Mouse (Mus musculus): Measurements from ENCODE around the gene Zfp992.
"Not testable (repeated sequence)": the region's sequence is repeated elsewhere in the genome, so short reads cannot be mapped to it uniquely, and the experiment has no call there.

The Zfp992 gene

GRCm38 (mm10) chr4:146448950-146449349 is at the start of gene Zfp992:
Gene Zfp992, plus strand, starts transcription at chr4:146449023.
- in situ Hi-C loops (cut with MboI; ENCODE audit: low sequenced_read_pairs), result not testable (repeated sequence)

- in situ Hi-C loops (cut with MboI; ENCODE audit: low sequenced_read_pairs), result not testable (repeated sequence)
These were observed 19.4 kb upstream of the Zfp992 start for GRCm38 (mm10) chr4:146429467-146429866.

- in situ Hi-C loops (cut with MboI; ENCODE audit: low sequenced_read_pairs), result not testable (repeated sequence)
These were observed 17.9 kb upstream of the Zfp992 start for GRCm38 (mm10) chr4:146430876-146431275.

- in situ Hi-C loops (cut with MboI; ENCODE audit: low sequenced_read_pairs), result not testable (repeated sequence)
These were observed 13.3 kb upstream of the Zfp992 start for GRCm38 (mm10) chr4:146435539-146435938.

GRCm38 (mm10) chr4:146437256-146437655 is 11.6 kb upstream of the Zfp992 start:
- in situ Hi-C loops (cut with MboI; ENCODE audit: low sequenced_read_pairs), result not testable (repeated sequence)

- in situ Hi-C loops (cut with MboI; ENCODE audit: low sequenced_read_pairs), result not testable (repeated sequence)
These were observed 4.5 kb upstream of the Zfp992 start for GRCm38 (mm10) chr4:146444345-146444744.

GRCm38 (mm10) chr4:146445121-146445520 is 3.7 kb upstream of the Zfp992 start:
- in situ Hi-C loops (cut with MboI; ENCODE audit: low sequenced_read_pairs), result not testable (repeated sequence)

GRCm38 (mm10) chr4:146446135-146446534 is 2.7 kb upstream of the Zfp992 start:
- in situ Hi-C loops (cut with MboI; ENCODE audit: low sequenced_read_pairs), result not testable (repeated sequence)

GRCm38 (mm10) chr4:146447016-146447415 is 1.8 kb upstream of the Zfp992 start:
- in situ Hi-C loops (cut with MboI; ENCODE audit: low sequenced_read_pairs), result not testable (repeated sequence)

GRCm38 (mm10) chr4:146449711-146450110 is 888 bp downstream of the Zfp992 start:
- in situ Hi-C loops (cut with MboI; ENCODE audit: low sequenced_read_pairs), result not testable (repeated sequence)

GRCm38 (mm10) chr4:146452576-146452975 is 3.8 kb downstream of the Zfp992 start:
- in situ Hi-C loops (cut with MboI; ENCODE audit: low sequenced_read_pairs), result not testable (repeated sequence)

- in situ Hi-C loops (cut with MboI; ENCODE audit: low sequenced_read_pairs), result not testable (repeated sequence)
These were observed 5.3 kb downstream of the Zfp992 start for GRCm38 (mm10) chr4:146454170-146454569.

GRCm38 (mm10) chr4:146454896-146455295 is 6.1 kb downstream of the Zfp992 start:
- in situ Hi-C loops (cut with MboI; ENCODE audit: low sequenced_read_pairs), result no loop called here

GRCm38 (mm10) chr4:146455321-146455721 is 6.5 kb downstream of the Zfp992 start:
- in situ Hi-C loops (cut with MboI; ENCODE audit: low sequenced_read_pairs), result no loop called here

- in situ Hi-C loops (cut with MboI; ENCODE audit: low sequenced_read_pairs), result no loop called here
These were observed 7.4 kb downstream of the Zfp992 start for GRCm38 (mm10) chr4:146456061-146456726.

- in situ Hi-C loops (cut with MboI; ENCODE audit: low sequenced_read_pairs), result no loop called here
These were observed 8.3 kb downstream of the Zfp992 start for GRCm38 (mm10) chr4:146457126-146457525.

- in situ Hi-C loops (cut with MboI; ENCODE audit: low sequenced_read_pairs), result no loop called here
These were observed 8.9 kb downstream of the Zfp992 start for GRCm38 (mm10) chr4:146457720-146458119.

- in situ Hi-C loops (cut with MboI; ENCODE audit: low sequenced_read_pairs), result not testable (repeated sequence)
These were observed 11.0 kb downstream of the Zfp992 start for GRCm38 (mm10) chr4:146459822-146460221.

GRCm38 (mm10) chr4:146460685-146461084 is 11.9 kb downstream of the Zfp992 start:
- in situ Hi-C loops (cut with MboI; ENCODE audit: low sequenced_read_pairs), result not testable (repeated sequence)

- in situ Hi-C loops (cut with MboI; ENCODE audit: low sequenced_read_pairs), result not testable (repeated sequence)
These were observed 15.0 kb downstream of the Zfp992 start for GRCm38 (mm10) chr4:146463649-146464351.

GRCm38 (mm10) chr4:146469984-146470383 is 21.2 kb downstream of the Zfp992 start:
- in situ Hi-C loops (cut with MboI; ENCODE audit: low sequenced_read_pairs), result not testable (repeated sequence)

- in situ Hi-C loops (cut with MboI; ENCODE audit: low sequenced_read_pairs), result not testable (repeated sequence)
These were observed 25.4 kb downstream of the Zfp992 start for GRCm38 (mm10) chr4:146474181-146474580.
